Mouse (Mus musculus): Measurements from ENCODE around the gene Paxip1.

GRCm38 (mm10) chr5:27791303-27792172, at the start of gene Paxip1:
- no peak for TF ChIP-seq CTCF (IDR thresholded peaks at IDR 0.05 in 2 of 3, conservative IDR thresholded peaks at IDR 0.05 in 1 of 3; ENCODE audit: control insufficient read depth in 1 of 3, insufficient read depth in 1 of 3, low read depth in 2 of 3, low read length in 3 of 3, poor library complexity in 1 of 3, severe bottlenecking in 1 of 3)
- peak; percentile 87 for TF ChIP-seq HCFC1 (IDR thresholded peaks at IDR 0.05; ENCODE audit: low read depth, low read length)
- TF ChIP-seq EP300 (IDR thresholded peaks at IDR 0.05; ENCODE audit: low read depth in 1 of 2, low read length in 2 of 2) = no peak
- TF ChIP-seq RCOR1 (IDR thresholded peaks at IDR 0.05; ENCODE audit: low read depth, low read length) = no peak
- no peak for TF ChIP-seq ZKSCAN1 (IDR thresholded peaks at IDR 0.05; ENCODE audit: low read depth, low read length)
